Mouse (Mus musculus): ENCODE results near the gene Pptc7.

DNA sequence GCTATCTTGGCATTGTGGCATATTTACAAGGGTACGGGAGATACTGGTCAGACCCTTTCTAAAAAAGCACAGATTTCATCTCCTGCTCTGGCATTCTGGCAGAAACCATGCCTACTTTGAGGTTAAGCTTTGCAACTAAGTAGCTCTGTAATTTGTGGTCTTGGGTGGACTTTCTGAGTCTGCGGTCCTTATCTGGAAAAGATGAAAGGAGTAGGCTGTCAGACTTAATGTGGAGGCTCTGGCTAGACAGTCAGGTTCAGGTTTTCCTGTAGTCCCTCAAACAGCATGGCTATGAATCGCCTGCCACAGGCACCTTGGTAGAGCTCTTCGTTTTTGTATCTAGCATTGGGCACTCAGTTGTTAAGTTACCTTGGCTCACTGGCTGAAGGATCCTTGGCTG lies 2.9 kb downstream of the Pptc7 start:
- TF ChIP-seq CTCF (IDR thresholded peaks at IDR 0.05; ENCODE audit: control insufficient read depth, insufficient read depth, insufficient read length) (no peak), FOSL1 (IDR thresholded peaks at IDR 0.05; ENCODE audit: insufficient read depth, low read length, poor library complexity, severe bottlenecking) (no peak), MAX (IDR thresholded peaks at IDR 0.05) (no peak), MYOG (IDR thresholded peaks at IDR 0.05; ENCODE audit: control insufficient read depth, extremely low read depth, insufficient read length) (no peak)

Measured in C2C12 (cell line).